Mouse (Mus musculus) C2C12 (cell line): ENCODE measurements around the gene Prdm1. TPM values are rescaled to one million over a fixed set of nuclear protein-coding genes. Genes with fewer than 3 reads are reported as not detected.

ENCODE experiments used
- H3K27me3 ChIP-seq: one replicate; pipeline ENCODE4 v1.6.1; 2011; ENCODE audit not compliant: control insufficient read depth, insufficient read depth, insufficient read length
- H3K36me3 ChIP-seq: one replicate; pipeline ENCODE4 v1.6.1; 2011; ENCODE audit not compliant: control insufficient read depth, insufficient read depth
- H3K4me3 ChIP-seq: one replicate; pipeline ENCODE4 v1.5.1; 2011; ENCODE audit warnings: mild to moderate bottlenecking, control low read depth; ENCODE audit not compliant: poor library complexity, insufficient read depth, severe bottlenecking
- H3K79me2 ChIP-seq: one replicate; pipeline ENCODE4 v1.6.1; 2011; ENCODE audit not compliant: control insufficient read depth, insufficient read depth
- H3K79me3 ChIP-seq: one replicate; pipeline ENCODE4 v1.6.1; 2011; ENCODE audit warnings: low read depth, control low read depth
- H3ac ChIP-seq: one replicate; pipeline ENCODE3; 2011; ENCODE audit warnings: low read depth; ENCODE audit not compliant: control insufficient read depth, insufficient read length
- CEBPB ChIP-seq: IDR thresholded peaks from one replicate; pipeline ENCODE4 v1.6.1; 2011; ENCODE audit warnings: low read depth, mild to moderate bottlenecking, control low read depth, moderate library complexity
- CTCF ChIP-seq: IDR thresholded peaks from one replicate; pipeline ENCODE4 v1.5.1; 2011; ENCODE audit not compliant: control insufficient read depth, insufficient read depth, insufficient read length
- FOSL1 ChIP-seq: IDR thresholded peaks from one replicate; pipeline ENCODE4 v1.8.0; 2011; ENCODE audit warnings: mild to moderate bottlenecking, low read length; ENCODE audit not compliant: poor library complexity, insufficient read depth, severe bottlenecking
- MAX ChIP-seq: IDR thresholded peaks from one replicate; pipeline ENCODE4 v1.6.1; 2011; ENCODE audit warnings: mild to moderate bottlenecking, control low read depth
- MYOD1 ChIP-seq: IDR thresholded peaks from one replicate; pipeline ENCODE4 v1.6.1; 2011; ENCODE audit warnings: low read depth; ENCODE audit not compliant: control insufficient read depth, insufficient read length
- MYOG ChIP-seq: IDR thresholded peaks from one replicate; pipeline ENCODE4 v1.6.1; 2011; ENCODE audit not compliant: control insufficient read depth, insufficient read length; ENCODE audit errors: extremely low read depth
- USF1 ChIP-seq: IDR thresholded peaks from one replicate; pipeline ENCODE4 v1.6.1; 2011; ENCODE audit warnings: low read depth, mild to moderate bottlenecking, control low read depth, moderate library complexity
- long read RNA-seq, 2 experiments: library from polyadenylated mRNA; unstranded; transcript quantifications; one replicate each; pipeline ENCODE4 v2.0.0; 2019 to 2020
- polyA plus RNA-seq: library from polyadenylated mRNA; unstranded; fragments of >200 nt; fragmentation: generic; extraction: Trizol; gene quantifications from one replicate; pipeline ENCODE4 v1.2.1, GENCODE M21; 2012; ENCODE audit warnings: missing spikeins

Prdm1 gene
- 0.02 TPM for polyA plus RNA-seq
- long read RNA-seq, experiment 1 = 0 reads
- long read RNA-seq, experiment 2 = 0 reads

DNA sequence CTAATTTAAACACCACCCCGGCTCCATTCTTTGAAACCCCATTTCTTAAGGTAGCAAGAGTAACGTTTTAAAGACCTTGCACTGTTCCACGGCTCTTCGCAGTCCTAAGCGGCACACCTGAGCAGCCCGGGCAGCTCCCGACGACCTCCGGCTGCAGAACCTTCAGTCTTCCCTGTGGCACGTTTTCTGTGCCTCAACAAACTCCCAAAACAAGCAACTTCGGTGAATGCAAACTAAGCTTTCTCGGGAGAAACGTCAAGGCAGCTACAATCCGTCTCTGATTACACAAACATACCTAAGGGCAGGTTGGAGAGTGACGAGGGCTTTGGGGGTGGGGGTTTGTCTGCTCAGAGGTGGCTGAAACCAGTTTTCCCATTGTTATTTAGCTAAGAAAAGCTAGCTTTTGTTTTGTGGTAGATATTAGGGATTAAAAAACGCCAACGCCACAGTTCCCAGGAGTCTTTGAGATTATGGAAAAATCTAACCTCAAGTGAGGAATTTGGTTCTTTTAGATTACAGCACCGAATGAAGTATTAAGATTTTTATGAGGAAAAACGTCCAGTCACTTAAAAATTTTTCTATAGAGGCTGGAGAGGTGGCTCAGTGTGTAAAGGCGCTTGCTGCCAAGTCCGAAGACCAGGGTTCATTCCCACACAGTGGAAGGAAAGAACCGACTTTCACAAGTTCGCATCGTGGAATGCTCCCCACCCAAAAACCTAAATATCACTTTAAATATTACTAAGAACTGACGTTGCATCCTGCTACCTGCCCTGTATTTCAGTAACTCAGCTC is at the start of gene Prdm1:
Gene Prdm1 (minus strand): TSS at position 211 of the 792 bp plus-strand sequence.
- no peaks in the 10 kb centered on the region for H3K27me3 ChIP-seq
- H3K4me3 ChIP-seq = peak within 1 kb of the TSS; percentile 50
- H3K36me3 ChIP-seq = no peaks in the 10 kb centered on the region
- TF ChIP-seq FOSL1 = no peak
- TF ChIP-seq MYOG = no peak
- TF ChIP-seq CEBPB = no peak
- no peaks in the 10 kb centered on the region for H3K79me2 ChIP-seq
- peak within 1 kb of the TSS; percentile 73 for H3ac ChIP-seq
- no peaks in the 10 kb centered on the region for H3K79me3 ChIP-seq

GRCm38 (mm10) chr10:44565971-44566370 is 37.7 kb upstream of the Prdm1 start:
- H3K4me3 ChIP-seq = no peak overlapping the region
- no peaks in the 10 kb centered on the region for H3K36me3 ChIP-seq
- TF ChIP-seq FOSL1 (no peak), CTCF (no peak), MYOD1 (no peak), MYOG (no peak), CEBPB (no peak), MAX (no peak), USF1 (no peak)
- no peaks in the 10 kb centered on the region for H3K79me2 ChIP-seq
- H3K79me3 ChIP-seq = no peaks in the 10 kb centered on the region
- H3ac ChIP-seq = no peak overlapping the region
- H3K27me3 ChIP-seq = no peaks in the 10 kb centered on the region

GRCm38 (mm10) chr10:44565109-44565508 is 36.8 kb upstream of the Prdm1 start:
- Histone ChIP-seq H3K4me3 (no peak overlapping the region), H3K27me3 (no peaks in the 10 kb centered on the region), H3K36me3 (no peaks in the 10 kb centered on the region), H3K79me3 (no peaks in the 10 kb centered on the region), H3K79me2 (no peaks in the 10 kb centered on the region), H3ac (no peak overlapping the region)
- no peak for TF ChIP-seq CEBPB
- no peak for TF ChIP-seq MAX
- no peak for TF ChIP-seq USF1
- no peak for TF ChIP-seq FOSL1

DNA sequence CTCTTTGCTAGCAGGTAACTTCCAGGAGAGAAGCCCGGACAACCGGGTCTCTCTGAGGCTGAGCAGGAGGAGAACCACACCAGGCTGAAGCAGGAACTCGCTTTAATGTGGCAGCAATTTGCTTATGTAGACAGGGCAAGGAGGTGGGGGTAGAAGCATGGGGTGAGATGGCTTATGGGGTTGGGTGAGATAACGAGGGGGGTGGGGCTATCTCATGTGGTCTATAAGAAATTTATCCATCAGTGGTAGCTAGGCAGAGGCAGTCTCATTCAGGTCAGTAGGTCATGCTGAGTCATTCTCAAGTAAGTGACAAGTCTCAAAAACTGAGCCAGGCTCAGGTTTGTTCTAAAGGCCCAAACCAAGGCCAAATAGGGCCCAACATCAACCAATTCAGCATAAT is 28.5 kb upstream of the Prdm1 start:
- Histone ChIP-seq H3K4me3 (no peak overlapping the region), H3K79me2 (no peaks in the 10 kb centered on the region)
- TF ChIP-seq MAX (no peak), MYOG (no peak), USF1 (no peak)

DNA sequence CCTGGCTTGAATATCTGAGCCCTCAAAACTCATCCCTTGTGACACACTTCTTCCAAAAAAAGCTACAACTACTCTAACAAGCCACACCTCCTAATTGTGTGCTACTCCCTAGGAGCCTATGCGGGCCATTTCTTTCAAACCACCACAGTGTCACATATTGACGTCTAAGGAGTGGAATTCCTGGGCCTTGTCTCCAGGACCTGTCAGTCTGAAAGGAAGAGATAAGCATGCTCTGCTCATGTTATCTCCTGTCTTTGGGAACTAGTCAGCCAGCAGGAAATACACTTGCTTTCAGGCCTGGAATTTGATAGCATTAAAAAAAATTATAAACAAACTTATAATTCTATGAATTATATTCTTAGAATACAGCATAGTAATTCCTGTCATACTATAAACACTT is 27.0 kb upstream of the Prdm1 start:
- no peaks in the 10 kb centered on the region for H3K79me2 ChIP-seq
- H3K27me3 ChIP-seq = no peaks in the 10 kb centered on the region
- H3K79me3 ChIP-seq = no peaks in the 10 kb centered on the region
- H3K36me3 ChIP-seq = no peaks in the 10 kb centered on the region
- TF ChIP-seq MYOD1 (no peak), FOSL1 (no peak), USF1 (no peak), CTCF (no peak), MAX (no peak), CEBPB (no peak), MYOG (no peak)
- H3K4me3 ChIP-seq = no peak overlapping the region
- no peak overlapping the region for H3ac ChIP-seq

More for the DNA sequence above, 28.5 kb upstream of the Prdm1 start:
- H3K27me3 ChIP-seq = no peaks in the 10 kb centered on the region
- no peaks in the 10 kb centered on the region for H3K36me3 ChIP-seq
- H3ac ChIP-seq = no peak overlapping the region
- no peaks in the 10 kb centered on the region for H3K79me3 ChIP-seq

DNA sequence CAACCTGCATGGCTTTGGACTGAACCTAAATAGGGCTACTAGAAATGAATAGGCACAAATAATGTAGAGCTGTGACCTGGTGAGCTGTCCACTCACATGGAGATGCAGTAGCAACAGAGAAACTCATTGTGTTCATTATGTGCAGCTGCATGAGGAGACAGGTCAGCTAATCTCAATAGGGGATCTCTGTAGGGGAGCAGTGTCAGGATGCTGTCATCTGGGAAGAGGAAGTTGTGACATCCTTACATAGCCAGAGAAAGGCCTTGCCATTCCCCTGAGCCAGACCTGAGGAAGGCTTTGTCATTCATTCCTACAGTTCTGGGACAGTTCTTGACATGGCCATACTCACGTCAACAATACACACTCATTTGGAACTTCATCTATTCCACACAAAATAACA is 25.3 kb upstream of the Prdm1 start:
- TF ChIP-seq CEBPB (no peak), FOSL1 (no peak), USF1 (no peak), MYOG (no peak), MAX (no peak), CTCF (no peak), MYOD1 (no peak)
- H3K79me3 ChIP-seq = no peaks in the 10 kb centered on the region
- no peaks in the 10 kb centered on the region for H3K36me3 ChIP-seq
- H3K27me3 ChIP-seq = no peaks in the 10 kb centered on the region
- H3K79me2 ChIP-seq = no peaks in the 10 kb centered on the region
- no peak overlapping the region for H3ac ChIP-seq
- no peak overlapping the region for H3K4me3 ChIP-seq
